9 mouse cellular contexts compared by ENCODE assay signal in genomic region chr11:43528078-43528682, GRCm38 (mm10). TPM values are rescaled to one million over a fixed set of nuclear protein-coding genes. Genes with fewer than 3 reads are reported as not detected.
DNase-seq lines count a peak whose midpoint lies in the region; ATAC-seq and TF ChIP-seq lines count a peak whose summit lies in the region.
"Had no signal": no experiment of that assay in that cellular context is flagged by ENCODE, and none has a peak within 500 bp of the region (broad histone marks: within the 10 kb centered on the region; RNA-seq: fewer than 3 reads in every experiment).

No protein-coding gene starts in this region.

- 5% methylated on average over 25 of the region's 25 CpGs for WGBS in liver, embryonic 12.5 days (ENCODE audit: insufficient replicate concordance)
- 2% methylated on average over 25 of the region's 25 CpGs for WGBS in olfactory bulb, adult 2 months

- TF ChIP-seq POLR2A in olfactory bulb, adult 2 months (IDR thresholded peaks at IDR 0.05; ENCODE audit: insufficient read depth, low read depth, low read length), result no peak

- H3K4me1 ChIP-seq in erythroblast, embryonic 14.5 days (ENCODE audit: control insufficient read depth), result peaks cover 5% of the 10 kb centered on the region; the same call in 1 of the 2 replicates
- no peaks in the 10 kb centered on the region for H3K4me1 ChIP-seq in liver, embryonic 12.5 days
- H3K4me1 ChIP-seq in olfactory bulb, adult 2 months (ENCODE audit: control insufficient read depth, insufficient read depth, low read length), result peaks cover 5% of the 10 kb centered on the region

- peak; percentile 50 to 60 for DNase-seq in right cerebral cortex, adult 2 months (ENCODE audit: low spot score in 2 of 2)
- DNase-seq in right cerebral cortex, postnatal 10 days (ENCODE audit: low spot score in 2 of 2), result no peak
- DNase-seq in frontal cortex, postnatal 25 days (ENCODE audit: low spot score in 2 of 2), result peak; percentile 23 to 37
- no peak for DNase-seq in kidney, adult 11 months

- no peak; the same call in 1 of the 2 replicates for TF ChIP-seq CTCF in olfactory bulb, adult 2 months (IDR thresholded peaks at IDR 0.05; ENCODE audit: insufficient read depth, low read depth, low read length)

- H3K27me3 ChIP-seq in erythroblast, embryonic 14.5 days (ENCODE audit: control insufficient read depth), result peaks cover 24% of the 10 kb centered on the region
- peaks cover 27% of the 10 kb centered on the region for H3K27me3 ChIP-seq in liver, embryonic 12.5 days (replicated peaks)

- H3K9me3 ChIP-seq in erythroblast, embryonic 14.5 days (ENCODE audit: control insufficient read depth, low read length), result no peaks in the 10 kb centered on the region
- no peaks in the 10 kb centered on the region for H3K9me3 ChIP-seq in liver, embryonic 12.5 days (replicated peaks)

- peak overlapping the region; percentile 81 for H3K4me2 ChIP-seq in liver, embryonic 12.5 days

- peak overlapping the region; percentile 55 for H3K4me3 ChIP-seq in erythroblast, embryonic 14.5 days (replicated peaks)
- peak overlapping the region; percentile 64 for H3K4me3 ChIP-seq in liver, embryonic 12.5 days
- H3K4me3 ChIP-seq in olfactory bulb, adult 2 months (ENCODE audit: insufficient read depth, low read depth, low read length), result peak overlapping the region; percentile 90

- ATAC-seq in erythroblast, adult 5-6 weeks (replicated peaks; ENCODE audit: low FRiP score, poor library complexity, severe bottlenecking), result no peak
- ATAC-seq in liver, embryonic 12.5 days, result no peak

- peak overlapping the region; percentile 67 for H3K9ac ChIP-seq in liver, embryonic 12.5 days

- H3K36me3 ChIP-seq in erythroblast, embryonic 14.5 days (ENCODE audit: control insufficient read depth), result no peaks in the 10 kb centered on the region
- no peaks in the 10 kb centered on the region for H3K36me3 ChIP-seq in liver, embryonic 12.5 days

- peak overlapping the region; percentile 36; the same call in 1 of the 2 replicates for H3K27ac ChIP-seq in liver, embryonic 12.5 days
- no peak overlapping the region for H3K27ac ChIP-seq in olfactory bulb, adult 2 months (ENCODE audit: insufficient read depth, low read depth, low read length)
- H3K27ac ChIP-seq: macrophage had no signal

RNA-seq across cellular contexts. Expression of gene Ccnjl, which starts 0.4 kb away (rescaled TPM):
- not detected in 2 replicates for polyA plus RNA-seq in erythroblast, embryonic 14.5 days (2012)
- total RNA-seq in erythroblast, adult 5-6 weeks (2015; ENCODE audit: low replicate concordance), result not detected in 2 replicates
- total RNA-seq in erythroblast, adult 5-6 weeks (2017; ENCODE audit: low replicate concordance), result 0.98 TPM in 1 of 2 replicates, not detected in the other
- 5.4 and 5.6 TPM in 2 replicates for polyA plus RNA-seq in liver, embryonic 12.5 days (2016; fragmentation: Nextera tagmentation; extraction: Ambion mirVana)
- polyA plus RNA-seq in olfactory bulb, adult 2 months (2012; ENCODE audit: insufficient read depth, insufficient read length, low replicate concordance, missing spikeins), result not detected in 2 replicates

RNA-seq across cellular contexts. Expression of gene C1qtnf2, which starts 54.1 kb away (rescaled TPM):
- polyA plus RNA-seq in erythroblast, embryonic 14.5 days (2012), result not detected in 2 replicates
- total RNA-seq in erythroblast, adult 5-6 weeks (2015; ENCODE audit: low replicate concordance), result not detected in 2 replicates
- not detected in 2 replicates for total RNA-seq in erythroblast, adult 5-6 weeks (2017; ENCODE audit: low replicate concordance)
- polyA plus RNA-seq in liver, embryonic 12.5 days (2016; fragmentation: Nextera tagmentation; extraction: Ambion mirVana), result 0.29 and 0.42 TPM in 2 replicates
- polyA plus RNA-seq in olfactory bulb, adult 2 months (2012; ENCODE audit: insufficient read depth, insufficient read length, low replicate concordance, missing spikeins), result not detected in 2 replicates
- polyA plus RNA-seq: macrophage had no signal

RNA-seq across cellular contexts. Expression of gene 4933415A04Rik, which starts 58.7 kb away (rescaled TPM):
- not detected in 2 replicates for polyA plus RNA-seq in erythroblast, embryonic 14.5 days (2012)
- total RNA-seq in erythroblast, adult 5-6 weeks (2015; ENCODE audit: low replicate concordance), result not detected in 2 replicates
- not detected in 2 replicates for total RNA-seq in erythroblast, adult 5-6 weeks (2017; ENCODE audit: low replicate concordance)
- 1.0 and 1.4 TPM in 2 replicates for polyA plus RNA-seq in liver, embryonic 12.5 days (2016; fragmentation: Nextera tagmentation; extraction: Ambion mirVana)
- polyA plus RNA-seq in olfactory bulb, adult 2 months (2012; ENCODE audit: insufficient read depth, insufficient read length, low replicate concordance, missing spikeins), result not detected in 2 replicates
- polyA plus RNA-seq: macrophage had no signal

Comparison
In these comparisons a context has a peak if more than half of its experiments do, and no peak if none do; other contexts are left out.
1. DNase-seq: peak in right cerebral cortex, adult 2 months (2 of 2) and frontal cortex, postnatal 25 days (2 of 2); none in right cerebral cortex, postnatal 10 days (0 of 2) and kidney, adult 11 months (single experiment).
2. Peak in every context shown above with its lines, with median percentiles within 50 percentile points of each other: H3K4me3 ChIP-seq.